Mouse (Mus musculus): ENCODE data around the gene Olfr894.
"Not testable (repeated sequence)": the region's sequence is repeated elsewhere in the genome, so short reads cannot be mapped to it uniquely, and the experiment has no call there.

The Olfr894 gene

DNA sequence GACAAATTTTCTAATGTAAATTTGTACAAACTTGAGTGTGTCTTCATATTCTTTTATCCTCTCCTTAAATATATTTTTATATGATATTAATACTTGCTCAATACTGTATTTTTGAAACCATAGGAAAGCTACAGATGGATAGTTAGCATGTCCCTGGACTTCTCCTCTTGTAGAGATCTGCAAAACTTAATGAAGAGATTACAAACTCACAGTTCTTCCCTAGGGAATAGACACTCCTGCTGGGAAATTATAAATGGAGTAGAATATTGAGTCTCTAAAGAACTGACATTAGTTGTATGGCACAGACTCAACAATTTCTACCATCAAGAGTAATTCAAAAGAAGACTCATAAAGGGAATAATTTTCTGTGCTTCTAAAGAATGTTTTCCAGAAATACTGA is at the start of gene Olfr894:
Olfr894 (plus strand) TSS at position 301 of the 400 bp plus-strand sequence.
- DNase-seq (ENCODE audit: low read depth, low spot score), result no peak

DNA sequence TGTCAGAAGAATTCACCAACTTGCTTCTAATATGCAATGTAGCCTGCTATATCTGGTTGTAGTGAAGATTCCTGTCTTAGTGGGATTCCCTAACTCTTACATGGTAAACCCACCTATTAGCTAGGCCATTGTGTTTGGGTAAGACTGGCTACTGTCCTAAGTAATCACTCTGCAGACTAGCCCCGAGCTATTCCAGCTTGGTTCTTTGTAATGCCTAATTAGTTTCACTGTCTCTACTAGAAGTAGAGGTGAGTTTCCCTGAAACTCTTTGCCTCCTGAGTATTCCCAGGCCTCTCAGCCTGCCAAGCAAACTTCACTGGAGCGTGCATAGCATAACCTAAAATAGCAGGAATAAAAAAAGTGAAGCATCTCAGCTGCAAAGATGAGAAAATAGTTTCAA is 49.5 kb upstream of the Olfr894 start:
- not testable (repeated sequence) for DNase-seq (ENCODE audit: low read depth, low spot score)

DNA sequence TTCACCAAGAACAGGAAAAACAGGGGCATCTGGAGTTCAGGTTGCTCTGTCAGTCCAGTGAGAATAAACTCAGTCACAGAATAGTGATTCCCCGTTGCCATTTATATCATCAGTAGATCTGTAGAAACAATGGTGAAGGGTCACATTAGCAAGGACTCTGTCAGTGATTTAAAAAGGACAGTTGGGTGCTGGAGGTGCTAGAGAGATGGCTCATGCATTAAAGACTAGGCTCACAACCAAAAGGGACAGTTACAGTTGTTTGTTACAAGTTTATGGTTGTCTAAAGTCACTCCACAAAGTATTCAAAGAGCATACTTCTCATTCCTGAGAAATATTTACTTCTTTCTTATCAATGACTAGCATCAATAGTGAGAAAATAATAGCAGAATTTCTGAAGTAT is 37.1 kb upstream of the Olfr894 start, which contains the start of gene Olfr891:
Olfr891 (minus strand) TSS at position 101 of the 400 bp plus-strand sequence.
- no peak for DNase-seq (ENCODE audit: low read depth, low spot score)

DNA sequence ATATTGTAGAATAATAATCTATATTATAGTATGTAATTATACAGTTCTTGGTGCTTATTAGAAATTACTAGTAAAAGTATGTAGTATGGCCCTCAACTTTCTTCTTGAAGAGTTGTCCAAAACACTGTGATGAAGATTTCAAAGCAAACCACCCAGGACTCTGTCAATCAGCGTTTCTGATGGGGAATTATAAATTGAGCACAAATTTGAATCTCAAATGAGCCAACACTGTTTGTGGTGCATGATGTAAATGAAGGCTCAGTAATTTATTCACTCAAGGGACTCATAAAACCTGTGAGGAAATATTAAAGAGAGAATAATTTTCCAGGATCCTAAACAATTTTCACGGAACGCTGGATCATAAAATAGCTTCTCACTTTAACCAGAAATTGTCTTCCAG is 9.8 kb upstream of the Olfr894 start, which contains the start of gene Olfr893:
Olfr893 (plus strand) TSS at position 301 of the 400 bp plus-strand sequence.
- no peak for DNase-seq (ENCODE audit: low read depth, low spot score)

DNA sequence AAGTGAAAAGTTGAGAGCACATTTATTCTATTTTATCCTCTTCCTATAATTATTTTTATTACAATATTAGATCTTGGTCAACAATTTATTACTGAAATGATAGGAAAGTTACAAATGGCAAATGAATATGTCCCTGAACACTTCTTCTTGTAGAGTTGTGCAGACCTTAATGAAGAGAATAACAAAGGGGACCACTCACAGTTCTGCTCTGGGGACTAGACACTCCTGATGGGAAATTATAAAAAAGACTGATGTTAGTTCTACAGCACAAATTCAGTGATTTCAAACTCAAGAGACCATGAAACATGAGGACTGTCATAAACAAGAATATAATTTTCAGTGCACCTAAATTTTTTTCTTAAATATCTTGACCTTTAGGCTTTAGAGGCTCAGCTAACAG is 34.6 kb downstream of the Olfr894 start, which contains the start of gene Olfr143:
Olfr143 (plus strand) TSS at position 301 of the 400 bp plus-strand sequence.
- DNase-seq (ENCODE audit: low read depth, low spot score), result no peak

DNA sequence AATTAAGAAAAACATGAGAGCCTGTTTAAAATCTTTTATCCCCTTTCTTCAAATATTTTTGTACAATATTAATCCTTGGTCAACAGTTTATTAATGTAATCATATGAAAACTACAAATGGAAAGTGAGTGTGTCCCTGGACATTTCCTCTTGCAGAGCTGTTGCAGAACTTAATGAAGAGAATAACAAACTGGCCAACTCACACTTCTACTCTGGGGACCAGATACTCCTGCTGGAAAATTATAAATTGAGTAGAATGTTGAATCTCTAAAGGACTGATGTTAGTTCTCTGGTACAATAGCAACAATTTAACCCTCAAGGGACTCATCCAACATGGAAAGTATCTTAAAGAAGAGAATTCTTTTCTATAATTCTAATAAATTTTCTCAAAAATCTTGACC is 49.7 kb downstream of the Olfr894 start, which contains the start of gene Olfr895:
Olfr895 (plus strand) TSS at position 301 of the 400 bp plus-strand sequence.
- DNase-seq (ENCODE audit: low read depth, low spot score), result no peak
